Mouse (Mus musculus): Measurements from ENCODE around the gene Lingo1.

GRCm38 (mm10) chr9:56710958-56711357 is 85.3 kb downstream of the Lingo1 start:
- TF ChIP-seq CTCF (IDR thresholded peaks at IDR 0.05; ENCODE audit: low read depth, low read length) (no peak), POLR2A (IDR thresholded peaks at IDR 0.05; ENCODE audit: insufficient read depth, low read length) (no peak), EP300 (IDR thresholded peaks at IDR 0.05; ENCODE audit: insufficient read depth, low read depth, low read length) (no peak)
